Mouse (Mus musculus) midbrain, embryonic 11.5 days (tissue): ENCODE data around the gene Gm45234. TPM values are rescaled to one million over a fixed set of nuclear protein-coding genes. Genes with fewer than 3 reads are reported as not detected.
A peak's percentile ranks its signal among the peaks of the same experiment; 100 is the strongest.
"Not testable (repeated sequence)": the region's sequence is repeated elsewhere in the genome, so short reads cannot be mapped to it uniquely, and the experiment has no call there.

Experiments used
- ATAC-seq: fragments of 200-750 bp; cut with Nextera tagmentation; 2 replicates; pipeline ENCODE4 v1.8.0; 2017; ENCODE audit warnings: moderate TSS enrichment, moderate library complexity; ENCODE audit not compliant: low FRiP score
- DNase-seq: peaks from one replicate; pipeline ENCODE4 v3.0.0; 2015; ENCODE audit warnings: low spot score; ENCODE audit errors: missing footprints
- H3K27ac ChIP-seq: fragments of 300-500 bp; sonication (generic); 2 replicates; pipeline ENCODE4 v1.5.1; 2014; ENCODE audit warnings: low read depth, low read length
- H3K27me3 ChIP-seq: fragments of 300-500 bp; sonication (generic); 2 replicates; pipeline ENCODE4 v1.6.1; 2014; ENCODE audit warnings: mild to moderate bottlenecking, low read length, moderate library complexity, mixed read lengths; ENCODE audit not compliant: control insufficient read depth, insufficient read depth
- H3K36me3 ChIP-seq: fragments of 300-500 bp; sonication (generic); 2 replicates; pipeline ENCODE4 v1.6.1; 2014; ENCODE audit warnings: mild to moderate bottlenecking, low read length, moderate library complexity, mixed read lengths; ENCODE audit not compliant: control insufficient read depth, insufficient read depth
- H3K4me1 ChIP-seq: fragments of 300-500 bp; sonication (generic); 2 replicates; pipeline ENCODE4 v1.6.1; 2014; ENCODE audit warnings: low read length; ENCODE audit not compliant: control insufficient read depth, insufficient read depth
- H3K4me2 ChIP-seq: fragments of 300-500 bp; sonication (generic); 2 replicates; pipeline ENCODE4 v1.6.1; 2014; ENCODE audit warnings: mild to moderate bottlenecking, moderate library complexity
- H3K4me3 ChIP-seq: fragments of 300-500 bp; sonication (generic); 2 replicates; pipeline ENCODE4 v1.5.1; 2014; ENCODE audit warnings: low read depth, low read length
- H3K9ac ChIP-seq: fragments of 300-500 bp; sonication (generic); 2 replicates; pipeline ENCODE4 v1.6.1; 2014; ENCODE audit warnings: low read length
- H3K9me3 ChIP-seq: fragments of 300-500 bp; sonication (generic); 2 replicates; pipeline ENCODE4 v1.6.1; 2016; ENCODE audit warnings: low read length; ENCODE audit not compliant: control insufficient read depth
- WGBS: fragments of 180-500 bp; shearing (Covaris S2); extraction: QIAGEN DNeasy Blood & Tissue Kit; methylation state at CpG from one replicate; pipeline ENCODE4 v1.1.7; 2014; 5-methylcytosine and 5-hydroxymethylcytosine counted together
- polyA plus RNA-seq: library from polyadenylated mRNA; unstranded; fragments of >200 nt; fragmentation: Nextera tagmentation; extraction: Ambion mirVana; gene quantifications from 2 replicates; pipeline ENCODE4 v1.2.1, GENCODE M21; 2014

Gene Gm45234
- not detected in 2 replicates for polyA plus RNA-seq

DNA sequence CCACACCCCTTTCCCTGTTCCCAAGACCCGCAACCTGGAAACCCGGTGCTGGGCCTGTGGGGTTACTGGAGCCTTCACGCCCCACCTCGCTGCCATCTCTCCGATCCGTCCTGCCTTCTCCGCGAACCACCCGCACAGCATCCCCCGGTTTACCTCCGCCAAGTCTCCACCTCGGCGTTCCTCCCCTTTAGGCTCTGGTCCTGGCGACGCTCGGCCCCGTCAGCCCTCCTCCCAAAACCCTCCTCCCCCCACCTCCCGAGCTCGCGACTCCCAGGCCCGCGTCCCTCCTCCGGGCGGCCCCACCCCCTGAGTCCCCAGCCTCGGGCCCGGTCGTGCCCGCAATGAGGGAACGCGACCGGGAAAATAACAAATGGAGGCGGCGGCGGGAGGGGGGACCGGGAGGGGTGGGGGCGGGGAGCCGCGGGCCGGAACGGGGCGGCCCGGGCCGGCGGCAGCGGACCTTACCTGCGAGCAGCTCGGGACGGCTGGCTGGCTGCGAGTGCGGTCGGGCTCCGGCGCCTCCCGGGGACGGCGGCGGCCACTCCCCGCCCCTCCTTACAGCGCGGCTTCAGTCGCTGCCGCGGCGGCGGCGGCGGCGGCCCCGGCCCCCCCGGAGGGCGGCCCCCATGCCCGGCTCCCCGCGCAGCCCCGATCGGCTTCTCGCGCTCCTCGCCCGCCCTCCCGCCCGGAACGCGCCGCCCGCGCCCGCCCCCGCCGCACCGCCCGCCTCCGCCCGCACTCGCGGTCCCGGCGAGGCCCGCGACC is at the start of gene Gm45234, which contains the start of gene Atn1:
Gene Gm45234 (minus strand): TSS at position 191 of the 765 bp plus-strand sequence.
Gene Atn1 (minus strand): TSS at position 694 of the 765 bp plus-strand sequence.
- Histone ChIP-seq H3K27me3 (no peaks in the 10 kb centered on the region), H3K36me3 (no peaks in the 10 kb centered on the region), H3K9ac (peak within 1 kb of the TSS; percentile 85), H3K4me1 (peaks cover 34% of the 10 kb centered on the region), H3K9me3 (no peaks in the 10 kb centered on the region), H3K4me3 (peak within 1 kb of the TSS; percentile 87), H3K4me2 (peak within 1 kb of the TSS; percentile 68), H3K27ac (peak within 1 kb of the TSS; percentile 92)
- DNase-seq (peak; percentile 94), ATAC-seq (peak; percentile 68)
- WGBS, result under 1% methylated on average over 57 of the region's 100 CpGs

DNA sequence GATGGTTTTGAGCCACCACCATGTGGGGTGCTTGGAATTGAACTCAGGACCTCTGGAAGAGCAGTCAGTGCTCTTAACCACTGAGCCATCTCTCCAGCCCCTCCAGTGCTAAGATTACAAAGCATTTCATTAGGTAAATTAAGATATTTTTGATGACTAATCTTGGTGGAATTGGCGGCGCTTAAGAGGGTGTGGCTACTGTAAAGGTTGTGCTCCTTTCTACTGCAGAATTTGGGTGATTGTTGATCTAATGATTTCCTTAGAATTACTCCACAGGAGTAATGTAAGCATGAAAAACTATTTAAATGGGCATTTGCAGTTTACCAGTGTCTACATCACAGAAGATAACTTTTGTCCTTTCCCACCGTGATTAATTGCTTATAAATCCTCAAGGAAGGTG is 48.5 kb upstream of the Gm45234 start:
- no peaks in the 10 kb centered on the region for H3K36me3 ChIP-seq
- ATAC-seq (no peak), DNase-seq (no peak)
- no peaks in the 10 kb centered on the region for H3K27me3 ChIP-seq
- H3K4me3 ChIP-seq, result no peak overlapping the region
- peaks cover 10% of the 10 kb centered on the region for H3K4me1 ChIP-seq
- WGBS, result 92% methylated on average over 3 of the region's 3 CpGs
- H3K9me3 ChIP-seq, result no peaks in the 10 kb centered on the region
- no peak overlapping the region for H3K4me2 ChIP-seq
- H3K9ac ChIP-seq, result no peak overlapping the region
- no peak overlapping the region for H3K27ac ChIP-seq

DNA sequence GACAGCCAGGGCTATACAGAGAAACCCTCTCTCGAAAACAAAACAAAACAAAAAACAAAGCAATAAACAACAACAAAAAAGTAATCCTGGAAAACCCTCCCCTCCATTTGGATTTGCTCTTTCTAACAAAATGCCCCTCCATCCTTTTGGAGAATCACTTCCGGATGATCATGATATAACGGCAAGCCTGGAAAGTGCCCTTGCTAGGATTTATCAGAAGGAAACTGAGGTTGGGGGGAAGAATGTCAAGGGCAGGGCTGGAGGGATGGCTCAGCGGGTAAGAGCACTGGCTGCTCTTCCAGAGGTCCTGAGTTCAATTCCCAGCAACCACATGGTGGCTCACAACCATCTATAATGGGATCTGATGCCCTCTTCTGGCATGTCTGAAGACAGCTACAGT is 47.9 kb upstream of the Gm45234 start:
- not testable (repeated sequence) for H3K4me1 ChIP-seq, ATAC-seq, H3K9ac ChIP-seq, H3K4me3 ChIP-seq, H3K27me3 ChIP-seq, H3K9me3 ChIP-seq, H3K27ac ChIP-seq, H3K4me2 ChIP-seq, H3K36me3 ChIP-seq
- peak; percentile 75 for DNase-seq
- WGBS, result 95% methylated on average over 4 of the region's 4 CpGs

DNA sequence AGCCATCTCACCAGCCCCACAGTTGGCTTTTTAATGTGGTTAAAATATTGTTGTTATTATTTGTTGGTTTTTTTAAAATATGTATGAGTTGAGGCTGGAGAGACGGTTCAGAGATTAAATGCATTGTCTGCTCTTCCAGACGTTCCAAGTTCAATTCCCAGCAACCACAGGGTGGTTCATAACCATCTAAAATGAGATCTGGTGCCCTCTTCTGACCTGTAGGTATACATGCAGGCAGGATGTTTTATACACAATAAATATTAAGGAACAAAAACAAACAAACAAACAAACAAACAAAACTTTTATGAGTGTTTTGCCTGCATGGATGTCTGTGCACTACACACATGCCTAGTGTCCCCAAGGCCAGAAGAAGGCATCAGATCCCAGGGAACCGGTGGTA is 47.2 kb upstream of the Gm45234 start:
- no peak for ATAC-seq
- H3K27me3 ChIP-seq, result no peaks in the 10 kb centered on the region
- DNase-seq, result peak; percentile 57
- no peak overlapping the region for H3K4me2 ChIP-seq
- H3K4me1 ChIP-seq, result peaks cover 3% of the 10 kb centered on the region; the same call in 1 of the 2 replicates
- no peak overlapping the region for H3K4me3 ChIP-seq
- no peak overlapping the region for H3K9ac ChIP-seq
- 72% methylated on average over 3 of the region's 3 CpGs for WGBS
- H3K36me3 ChIP-seq, result no peaks in the 10 kb centered on the region
- H3K9me3 ChIP-seq, result no peaks in the 10 kb centered on the region
- H3K27ac ChIP-seq, result no peak overlapping the region

DNA sequence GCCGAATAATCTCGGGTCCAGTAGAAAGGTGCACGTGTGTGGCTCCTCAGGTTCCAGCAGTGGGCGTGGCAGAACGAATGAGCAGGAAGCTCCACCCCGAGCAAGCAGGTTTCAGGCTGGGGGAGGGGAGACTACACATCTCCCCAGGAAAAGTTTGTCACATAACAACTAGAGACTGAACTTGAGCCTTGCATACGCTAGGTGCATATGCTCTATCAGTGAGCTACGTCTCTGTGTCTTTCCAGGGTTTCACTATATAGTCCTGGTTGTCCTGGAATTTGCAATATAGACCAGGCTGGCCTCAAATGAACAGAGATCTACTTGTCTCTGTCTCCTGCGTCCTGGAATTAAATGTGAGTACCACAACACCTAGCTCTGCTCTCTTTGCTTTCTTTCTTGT is 46.6 kb upstream of the Gm45234 start:
- not testable (repeated sequence) for H3K4me3 ChIP-seq, H3K27me3 ChIP-seq, ATAC-seq, H3K4me1 ChIP-seq, H3K9ac ChIP-seq, H3K9me3 ChIP-seq, H3K36me3 ChIP-seq, H3K4me2 ChIP-seq, H3K27ac ChIP-seq
- peak; percentile 85 for DNase-seq
- WGBS, result 12% methylated on average over 6 of the region's 9 CpGs

DNA sequence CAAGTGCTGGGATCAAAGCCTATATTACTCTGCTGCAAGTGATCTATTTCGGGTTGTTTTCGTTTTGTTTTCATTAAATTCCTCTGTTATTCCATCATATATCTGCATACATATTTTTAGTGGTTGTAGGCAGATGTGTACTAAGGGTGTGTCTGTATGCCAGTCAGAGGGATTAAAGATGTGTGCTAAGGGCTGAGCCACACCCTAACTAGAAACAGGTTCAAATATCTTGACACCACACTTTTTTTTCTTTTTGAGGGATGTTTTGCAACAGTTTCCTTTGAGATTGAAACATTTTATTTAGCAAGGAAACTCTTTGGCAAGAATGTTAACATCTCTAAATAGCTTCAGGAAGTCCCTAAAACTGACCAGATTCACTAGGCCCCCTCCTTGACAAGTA is 40.4 kb upstream of the Gm45234 start:
- H3K27ac ChIP-seq, result no peak overlapping the region
- no peak overlapping the region for H3K9ac ChIP-seq
- H3K4me2 ChIP-seq, result no peak overlapping the region
- no peaks in the 10 kb centered on the region for H3K4me1 ChIP-seq
- 77% methylated on average over 2 of the region's 2 CpGs for WGBS
- no peaks in the 10 kb centered on the region for H3K27me3 ChIP-seq
- no peaks in the 10 kb centered on the region for H3K9me3 ChIP-seq
- no peak overlapping the region for H3K4me3 ChIP-seq
- ATAC-seq, result no peak
- DNase-seq, result peak; percentile 23
- H3K36me3 ChIP-seq, result no peaks in the 10 kb centered on the region

DNA sequence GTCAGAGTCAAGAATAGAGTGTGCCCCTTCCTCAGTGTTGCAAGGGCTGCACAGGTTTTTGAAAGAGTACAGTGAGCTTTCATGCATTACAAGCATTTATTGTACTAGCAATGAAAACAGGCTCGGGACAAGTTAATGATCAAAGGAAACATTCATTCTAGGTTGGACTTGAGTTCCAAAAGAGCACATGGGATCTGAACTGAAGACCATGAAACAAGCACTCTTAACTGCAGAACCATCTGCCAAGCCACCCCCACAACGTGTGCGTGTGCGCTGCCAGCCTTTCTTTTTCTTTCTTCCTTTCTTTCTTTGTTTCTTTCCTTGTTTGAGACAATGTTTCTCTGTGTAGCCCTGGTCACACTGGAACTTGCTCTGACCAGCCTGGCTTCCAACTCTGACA is 40.0 kb upstream of the Gm45234 start:
- H3K36me3 ChIP-seq, result no peaks in the 10 kb centered on the region
- no peaks in the 10 kb centered on the region for H3K27me3 ChIP-seq
- H3K9me3 ChIP-seq, result no peaks in the 10 kb centered on the region
- ATAC-seq (no peak), DNase-seq (peak; percentile 61)
- 86% methylated on average over 4 of the region's 4 CpGs for WGBS
- H3K4me3 ChIP-seq, result no peak overlapping the region
- H3K4me1 ChIP-seq, result no peaks in the 10 kb centered on the region
- H3K27ac ChIP-seq, result no peak overlapping the region
- H3K4me2 ChIP-seq, result no peak overlapping the region
- no peak overlapping the region for H3K9ac ChIP-seq

DNA sequence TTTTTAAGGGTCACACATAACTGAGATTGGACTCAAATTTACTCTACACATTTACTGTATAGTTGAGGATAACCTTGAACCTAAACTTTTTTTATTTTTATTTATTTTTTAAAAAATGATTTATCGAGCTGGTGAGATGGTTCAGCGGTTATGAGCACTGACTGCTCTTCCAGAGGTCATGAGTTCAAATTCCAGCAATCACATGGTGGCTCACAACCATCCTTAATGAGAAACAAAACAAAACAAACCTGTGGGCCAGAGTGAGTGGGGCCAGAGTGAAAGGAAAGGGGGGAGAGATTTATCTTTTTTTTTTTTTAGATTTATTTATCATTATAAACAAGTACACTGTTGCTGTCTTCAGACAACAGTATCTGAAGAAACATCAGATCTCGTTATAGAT is 36.1 kb upstream of the Gm45234 start:
- Histone ChIP-seq H3K27ac (no peak overlapping the region), H3K9me3 (no peaks in the 10 kb centered on the region), H3K4me1 (no peaks in the 10 kb centered on the region), H3K4me3 (no peak overlapping the region), H3K27me3 (no peaks in the 10 kb centered on the region), H3K36me3 (no peaks in the 10 kb centered on the region), H3K4me2 (no peak overlapping the region), H3K9ac (no peak overlapping the region)
- WGBS, result 86% methylated on average over 3 of the region's 3 CpGs
- peak; percentile 76 for DNase-seq
- ATAC-seq, result no peak

DNA sequence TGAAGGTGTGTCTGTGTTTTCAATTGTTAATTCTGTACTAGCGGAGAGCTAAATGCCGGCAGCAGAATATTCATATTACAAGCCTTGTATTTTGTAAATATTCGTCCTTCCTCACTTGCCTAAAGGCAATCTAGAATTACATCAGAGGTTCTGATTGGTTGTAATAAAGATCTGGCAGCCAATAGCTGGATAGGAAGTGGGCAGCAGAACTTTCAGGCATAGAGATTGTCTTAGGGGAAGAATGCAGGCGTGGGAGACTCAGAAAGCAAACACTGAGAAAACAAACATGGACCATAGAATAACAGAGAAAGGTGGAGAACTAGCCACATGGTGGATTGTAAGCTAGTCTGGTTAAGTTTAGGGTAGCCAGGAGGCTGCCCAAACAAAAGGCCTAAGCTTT is 34.3 kb upstream of the Gm45234 start:
- WGBS, result 81% methylated on average over 4 of the region's 4 CpGs
- no peak for ATAC-seq

More for the DNA sequence above, 34.3 kb upstream of the Gm45234 start:
- no peak overlapping the region for H3K4me2 ChIP-seq
- no peak overlapping the region for H3K27ac ChIP-seq
- no peaks in the 10 kb centered on the region for H3K9me3 ChIP-seq
- H3K27me3 ChIP-seq, result no peaks in the 10 kb centered on the region
- H3K4me3 ChIP-seq, result no peak overlapping the region
- H3K36me3 ChIP-seq, result no peaks in the 10 kb centered on the region
- no peak overlapping the region for H3K9ac ChIP-seq
- peak; percentile 47 for DNase-seq
- no peaks in the 10 kb centered on the region for H3K4me1 ChIP-seq
